Mouse (Mus musculus) heart, embryonic 16.5 days (tissue): ENCODE measurements at regions not wholly inside any gene's neighbourhood (a gene's known extent, or its start where the extent isn't known, plus 50 kb on each side); places are given as distances from the start of the nearest gene placed in this dataset.

Source experiments
- ATAC-seq: fragments of 200-750 bp; cut with Nextera tagmentation; replicated peaks from 2 replicates; pipeline ENCODE4 v1.8.0; 2017; ENCODE audit warnings: moderate number of reproducible peaks; ENCODE audit not compliant: insufficient read depth, low FRiP score; ENCODE audit errors: extremely low read depth
- H3K27ac ChIP-seq: fragments of 300-500 bp; sonication (generic); 2 replicates; pipeline ENCODE4 v1.5.1; 2014; ENCODE audit warnings: mild to moderate bottlenecking, low read length, control low read depth, moderate library complexity
- H3K27me3 ChIP-seq: fragments of 300-500 bp; sonication (generic); 2 replicates; pipeline ENCODE4 v1.6.1; 2014; ENCODE audit warnings: low read length, mixed read lengths; ENCODE audit not compliant: control insufficient read depth, insufficient read depth
- H3K36me3 ChIP-seq: fragments of 300-500 bp; sonication (generic); 2 replicates; pipeline ENCODE4 v1.6.1; 2014; ENCODE audit not compliant: control insufficient read depth, insufficient read depth
- H3K4me1 ChIP-seq: fragments of 300-500 bp; sonication (generic); 2 replicates; pipeline ENCODE4 v1.6.1; 2014; ENCODE audit warnings: low read length, mixed read lengths; ENCODE audit not compliant: control insufficient read depth, insufficient read depth
- H3K4me2 ChIP-seq: fragments of 300-500 bp; sonication (generic); 2 replicates; pipeline ENCODE4 v1.6.1; 2014; ENCODE audit warnings: low read depth, mild to moderate bottlenecking, control low read depth, low read length
- H3K4me3 ChIP-seq: fragments of 300-500 bp; sonication (generic); 2 replicates; pipeline ENCODE4 v1.5.1; 2014; ENCODE audit warnings: mild to moderate bottlenecking, control low read depth, low read length
- H3K9ac ChIP-seq: fragments of 300-500 bp; sonication (generic); 2 replicates; pipeline ENCODE4 v1.6.1; 2014; ENCODE audit warnings: low read length, control low read depth
- H3K9me3 ChIP-seq: fragments of 300-500 bp; sonication (generic); replicated peaks from 2 replicates; pipeline ENCODE4 v1.6.1; 2016; ENCODE audit warnings: low read length; ENCODE audit not compliant: control insufficient read depth
- WGBS: fragments of 180-500 bp; shearing (Covaris S2); extraction: QIAGEN DNeasy Blood & Tissue Kit; methylation state at CpG from one replicate; pipeline ENCODE4 v1.1.7; 2014; 5-methylcytosine and 5-hydroxymethylcytosine counted together

GRCm38 (mm10) chr10:118629360-118630040, 188.7 kb downstream of the Ifng start:
- H3K4me3 ChIP-seq, result no peak overlapping the region
- no peak overlapping the region for H3K27ac ChIP-seq
- WGBS, result 90% methylated on average over 22 of the region's 22 CpGs
- no peaks in the 10 kb centered on the region for H3K27me3 ChIP-seq
- ATAC-seq, result no peak
- no peak overlapping the region for H3K9ac ChIP-seq
- H3K9me3 ChIP-seq, result no peaks in the 10 kb centered on the region
- H3K4me2 ChIP-seq, result no peak overlapping the region
- H3K36me3 ChIP-seq, result no peaks in the 10 kb centered on the region
- peaks cover 2% of the 10 kb centered on the region for H3K4me1 ChIP-seq

- no peak for ATAC-seq
- no peaks in the 10 kb centered on the region; the same call in 1 of the 2 replicates for H3K9me3 ChIP-seq
- H3K9ac ChIP-seq, result no peak overlapping the region
- no peaks in the 10 kb centered on the region for H3K27me3 ChIP-seq
- H3K4me3 ChIP-seq, result no peak overlapping the region
- peaks cover 2% of the 10 kb centered on the region for H3K4me1 ChIP-seq
- 88% methylated on average over 1 of the region's 1 CpGs for WGBS
- no peak overlapping the region for H3K27ac ChIP-seq
- no peak overlapping the region for H3K4me2 ChIP-seq
- H3K36me3 ChIP-seq, result no peaks in the 10 kb centered on the region
Measured at GRCm38 (mm10) chr10:118631786-118632185, 190.9 kb downstream of the Ifng start.

GRCm38 (mm10) chr10:118632187-118632586, 191.3 kb downstream of the Ifng start:
- no peaks in the 10 kb centered on the region for H3K36me3 ChIP-seq
- H3K4me3 ChIP-seq, result no peak overlapping the region
- H3K9ac ChIP-seq, result no peak overlapping the region
- H3K27ac ChIP-seq, result no peak overlapping the region
- no peaks in the 10 kb centered on the region; the same call in 1 of the 2 replicates for H3K9me3 ChIP-seq
- peaks cover 2% of the 10 kb centered on the region for H3K4me1 ChIP-seq
- ATAC-seq, result no peak
- no peak overlapping the region for H3K4me2 ChIP-seq
- no peaks in the 10 kb centered on the region for H3K27me3 ChIP-seq
- 72% methylated on average over 5 of the region's 5 CpGs for WGBS

DNA sequence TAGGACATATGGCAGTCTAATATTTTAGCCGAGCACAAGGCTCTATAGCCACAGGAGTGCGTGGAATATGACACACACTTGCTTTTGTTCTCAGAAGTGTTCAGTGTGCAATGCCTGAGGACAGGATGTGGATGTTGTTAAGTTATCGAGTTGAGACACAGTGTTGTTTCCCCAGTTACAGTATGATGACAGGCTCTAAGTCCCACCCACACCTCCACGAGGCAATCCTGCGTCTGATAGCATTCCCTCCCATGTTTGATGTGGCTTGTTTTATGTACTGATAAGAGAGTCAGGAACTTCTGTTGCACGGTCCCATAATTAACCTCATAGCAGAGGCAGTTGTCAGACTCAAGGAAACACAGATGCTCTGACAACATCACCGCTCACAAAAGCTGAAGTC, 192.6 kb downstream of the Ifng start:
- 13% methylated on average over 7 of the region's 7 CpGs for WGBS
- H3K27me3 ChIP-seq, result no peaks in the 10 kb centered on the region
- no peak overlapping the region for H3K4me3 ChIP-seq
- no peak overlapping the region for H3K4me2 ChIP-seq
- no peak overlapping the region for H3K9ac ChIP-seq
- peaks cover 2% of the 10 kb centered on the region for H3K4me1 ChIP-seq
- no peaks in the 10 kb centered on the region for H3K36me3 ChIP-seq
- H3K9me3 ChIP-seq, result no peaks in the 10 kb centered on the region; the same call in 1 of the 2 replicates
- no peak for ATAC-seq
- no peak overlapping the region for H3K27ac ChIP-seq

GRCm38 (mm10) chr10:118639097-118639496, 198.3 kb downstream of the Ifng start:
- no peak overlapping the region for H3K4me3 ChIP-seq
- H3K27ac ChIP-seq, result no peak overlapping the region
- H3K36me3 ChIP-seq, result no peaks in the 10 kb centered on the region
- no peak overlapping the region for H3K9ac ChIP-seq
- ATAC-seq, result no peak
- H3K4me1 ChIP-seq, result no peaks in the 10 kb centered on the region
- H3K9me3 ChIP-seq, result no peaks in the 10 kb centered on the region; the same call in 1 of the 2 replicates
- 77% methylated on average over 4 of the region's 4 CpGs for WGBS
- H3K27me3 ChIP-seq, result no peaks in the 10 kb centered on the region
- H3K4me2 ChIP-seq, result no peak overlapping the region

DNA sequence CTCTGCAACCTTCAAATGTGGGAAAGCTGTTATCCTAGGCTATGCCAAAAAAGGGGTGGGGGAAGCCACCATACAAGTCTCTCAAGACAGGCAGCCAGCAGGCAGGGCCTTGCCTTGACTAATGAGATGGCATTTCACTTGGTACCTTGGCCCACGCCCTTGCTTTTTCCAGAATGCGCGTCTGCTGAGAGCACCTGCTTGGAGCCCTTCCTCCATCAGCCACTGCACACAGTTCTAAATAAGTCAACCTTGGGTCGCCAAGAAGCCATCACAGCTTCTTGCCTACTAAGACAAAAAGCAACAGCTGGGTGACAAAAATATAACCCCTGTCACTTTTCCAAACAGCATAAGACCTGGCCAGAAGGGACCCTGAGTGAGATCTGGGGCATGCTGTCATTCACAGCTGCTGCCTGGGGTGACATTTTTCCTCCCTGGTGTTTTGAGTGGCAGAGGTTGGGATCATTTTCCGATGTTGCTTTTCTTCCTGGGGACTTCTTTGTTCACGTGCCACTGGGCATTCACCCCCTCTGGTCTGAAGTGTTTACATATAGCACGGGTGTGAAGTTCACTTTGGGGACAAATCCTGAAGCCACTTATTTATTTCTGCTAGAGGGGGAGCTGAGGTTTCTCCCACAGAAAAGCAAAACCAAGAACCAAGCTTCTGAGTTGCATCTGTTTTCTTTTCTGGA, 199.4 kb downstream of the Ifng start:
- Histone ChIP-seq H3K4me1 (no peaks in the 10 kb centered on the region), H3K4me3 (no peak overlapping the region), H3K4me2 (no peak overlapping the region), H3K36me3 (no peaks in the 10 kb centered on the region), H3K27me3 (no peaks in the 10 kb centered on the region), H3K9ac (no peak overlapping the region), H3K9me3 (no peaks in the 10 kb centered on the region; the same call in 1 of the 2 replicates), H3K27ac (no peak overlapping the region)
- 62% methylated on average over 7 of the region's 7 CpGs for WGBS
- ATAC-seq, result no peak

DNA sequence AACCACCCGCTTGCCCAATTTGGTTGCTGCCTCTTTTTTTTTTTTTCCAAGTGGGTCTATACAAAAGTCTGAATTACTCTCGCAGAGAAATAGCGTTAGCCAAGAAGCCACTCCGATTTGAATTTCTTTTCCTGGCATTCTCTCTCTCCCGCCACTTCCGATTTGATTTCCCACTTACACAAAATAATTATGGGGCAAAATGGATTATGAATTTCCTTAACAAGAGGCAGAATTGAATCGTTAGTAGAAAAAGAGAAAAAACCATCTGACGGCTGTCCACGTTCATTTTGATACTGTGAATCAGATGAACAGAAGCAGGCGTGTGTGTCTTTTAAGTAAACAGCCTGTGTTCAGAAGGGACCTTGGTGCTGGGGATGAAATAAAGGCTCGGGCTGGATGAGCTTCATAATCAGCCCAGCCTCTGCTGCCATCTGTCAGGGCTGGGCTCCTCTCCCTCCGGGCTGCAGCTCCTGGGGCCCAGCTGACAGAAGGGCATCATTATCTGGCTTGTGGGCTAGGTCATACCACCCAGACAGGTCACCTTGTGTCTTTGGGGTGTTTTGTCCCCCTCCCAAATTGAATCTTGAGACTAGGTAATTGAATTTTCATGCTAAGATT, 200.1 kb downstream of the Ifng start:
- Histone ChIP-seq H3K9ac (no peak overlapping the region), H3K4me2 (no peak overlapping the region)
- WGBS, result 64% methylated on average over 12 of the region's 12 CpGs

GRCm38 (mm10) chr10:118643622-118644021, 202.8 kb downstream of the Ifng start:
- 69% methylated on average over 8 of the region's 8 CpGs for WGBS
- H3K4me2 ChIP-seq, result no peak overlapping the region
- no peak for ATAC-seq

More for the DNA sequence above, 200.1 kb downstream of the Ifng start:
- Histone ChIP-seq H3K9me3 (no peaks in the 10 kb centered on the region), H3K4me1 (no peaks in the 10 kb centered on the region), H3K4me3 (no peak overlapping the region), H3K27ac (no peak overlapping the region), H3K36me3 (no peaks in the 10 kb centered on the region), H3K27me3 (no peaks in the 10 kb centered on the region)
- ATAC-seq, result no peak

DNA sequence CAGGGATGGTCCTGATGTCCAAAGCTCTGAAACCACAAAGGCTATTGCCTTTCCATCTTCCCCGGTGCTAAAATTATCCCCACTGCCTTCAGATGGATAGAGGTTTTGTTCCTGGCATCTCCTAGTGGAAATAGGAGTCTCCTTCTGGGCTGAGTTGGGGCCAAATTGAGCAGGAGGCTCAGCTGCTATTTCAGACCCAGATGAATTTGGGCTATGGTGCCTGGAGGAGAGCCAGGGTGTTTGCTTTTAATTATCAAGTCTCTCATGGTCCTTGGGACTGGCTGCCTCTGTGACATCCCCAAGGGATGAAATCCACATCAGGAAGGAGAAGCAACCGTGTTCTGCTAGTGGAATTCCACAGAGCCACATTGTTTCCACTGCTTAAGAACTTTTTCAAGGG, 207.3 kb downstream of the Ifng start:
- no peaks in the 10 kb centered on the region for H3K36me3 ChIP-seq
- H3K27me3 ChIP-seq, result no peaks in the 10 kb centered on the region
- peaks cover 8% of the 10 kb centered on the region for H3K4me1 ChIP-seq
- H3K4me2 ChIP-seq, result no peak overlapping the region
- H3K9ac ChIP-seq, result no peak overlapping the region
- ATAC-seq, result no peak
- WGBS, result 39% methylated on average over 2 of the region's 2 CpGs
- no peak overlapping the region for H3K4me3 ChIP-seq
- H3K9me3 ChIP-seq, result no peaks in the 10 kb centered on the region
- no peak overlapping the region for H3K27ac ChIP-seq

More at GRCm38 (mm10) chr10:118643622-118644021, 202.8 kb downstream of the Ifng start:
- Histone ChIP-seq H3K36me3 (no peaks in the 10 kb centered on the region), H3K4me1 (peaks cover 4% of the 10 kb centered on the region; the same call in 1 of the 2 replicates), H3K27ac (no peak overlapping the region), H3K4me3 (no peak overlapping the region), H3K9me3 (no peaks in the 10 kb centered on the region), H3K9ac (no peak overlapping the region), H3K27me3 (no peaks in the 10 kb centered on the region)
